Mouse (Mus musculus): ENCODE results near the gene Aph1c. TPM values are rescaled to one million over a fixed set of nuclear protein-coding genes. Genes with fewer than 3 reads are reported as not detected.
A peak's percentile ranks its signal among the peaks of the same experiment; 100 is the strongest.
"Not testable (repeated sequence)": the region's sequence is repeated elsewhere in the genome, so short reads cannot be mapped to it uniquely, and the experiment has no call there.

Aph1c gene
- polyA plus RNA-seq, 1 experiment = 1.1 TPM

DNA sequence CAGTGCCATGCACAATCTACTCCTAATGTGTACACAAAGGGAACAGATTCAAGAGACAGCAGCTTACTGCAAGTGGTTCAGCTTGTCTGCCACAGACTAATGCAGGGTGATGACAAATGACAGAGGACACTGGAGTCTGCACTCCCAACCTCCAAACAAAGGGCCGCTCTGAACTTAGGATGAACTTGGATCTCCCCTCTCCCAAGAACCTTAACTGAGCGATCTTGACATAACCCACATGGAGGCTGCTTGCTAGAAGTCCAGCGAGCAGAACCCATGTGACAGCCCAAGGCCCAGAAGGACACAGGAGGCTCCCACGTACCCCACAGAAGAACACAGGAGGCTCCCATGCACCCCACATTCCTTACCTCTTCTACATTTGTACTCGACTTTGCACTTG, 16.4 kb upstream of the Aph1c start:
- Histone ChIP-seq H3K4me1 (replicated peaks; ENCODE audit: control insufficient read depth, insufficient read depth, low read length) (no peaks in the 10 kb centered on the region), H3K27me3 (ENCODE audit: control insufficient read depth, insufficient read depth, low read length) (no peaks in the 10 kb centered on the region), H3K27ac (ENCODE audit: control insufficient read depth, insufficient read depth, low read length) (no peak overlapping the region), H3K36me3 (ENCODE audit: control insufficient read depth, insufficient read depth, low read length) (peaks cover 16% of the 10 kb centered on the region), H3K4me3 (ENCODE audit: control insufficient read depth, insufficient read depth, low read length) (no peak overlapping the region)
- DNase-seq = no peak
- no peak for TF ChIP-seq POLR2A (IDR thresholded peaks at IDR 0.05; ENCODE audit: control insufficient read depth, extremely low read depth, insufficient read depth, low read length, poor library complexity)
- no peak for TF ChIP-seq CTCF (IDR thresholded peaks at IDR 0.05; ENCODE audit: borderline replicate concordance, control insufficient read depth, extremely low read depth, insufficient read depth, low read length, poor library complexity)
- WGBS = 94% methylated on average over 5 of the region's 5 CpGs

DNA sequence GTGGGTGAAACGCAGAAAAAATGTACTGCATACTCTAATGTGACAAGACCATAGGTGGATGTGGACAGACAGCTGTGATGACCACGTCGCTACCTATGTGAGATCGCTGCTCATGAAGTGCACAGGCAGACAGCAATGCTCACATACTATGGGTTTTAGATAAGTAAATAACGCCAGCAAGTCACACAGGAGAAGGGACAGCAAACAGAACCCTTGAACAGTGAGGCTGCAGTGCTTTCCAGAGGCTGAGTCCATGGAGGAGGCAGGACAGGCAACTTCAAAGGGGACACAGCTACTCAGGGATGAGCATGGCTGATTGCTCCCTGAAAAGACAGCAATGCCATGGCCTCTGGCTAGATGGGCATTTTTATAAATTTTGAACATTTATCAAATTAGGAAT, 12.3 kb upstream of the Aph1c start:
- Histone ChIP-seq H3K4me1 (replicated peaks; ENCODE audit: control insufficient read depth, insufficient read depth, low read length) (no peaks in the 10 kb centered on the region), H3K27ac (ENCODE audit: control insufficient read depth, insufficient read depth, low read length) (no peak overlapping the region), H3K36me3 (ENCODE audit: control insufficient read depth, insufficient read depth, low read length) (peaks cover 10% of the 10 kb centered on the region), H3K4me3 (ENCODE audit: control insufficient read depth, insufficient read depth, low read length) (no peak overlapping the region), H3K27me3 (ENCODE audit: control insufficient read depth, insufficient read depth, low read length) (no peaks in the 10 kb centered on the region)
- WGBS = 98% methylated on average over 5 of the region's 5 CpGs
- DNase-seq = no peak
- no peak for TF ChIP-seq POLR2A (IDR thresholded peaks at IDR 0.05; ENCODE audit: control insufficient read depth, extremely low read depth, insufficient read depth, low read length, poor library complexity)
- no peak for TF ChIP-seq CTCF (IDR thresholded peaks at IDR 0.05; ENCODE audit: borderline replicate concordance, control insufficient read depth, extremely low read depth, insufficient read depth, low read length, poor library complexity)

DNA sequence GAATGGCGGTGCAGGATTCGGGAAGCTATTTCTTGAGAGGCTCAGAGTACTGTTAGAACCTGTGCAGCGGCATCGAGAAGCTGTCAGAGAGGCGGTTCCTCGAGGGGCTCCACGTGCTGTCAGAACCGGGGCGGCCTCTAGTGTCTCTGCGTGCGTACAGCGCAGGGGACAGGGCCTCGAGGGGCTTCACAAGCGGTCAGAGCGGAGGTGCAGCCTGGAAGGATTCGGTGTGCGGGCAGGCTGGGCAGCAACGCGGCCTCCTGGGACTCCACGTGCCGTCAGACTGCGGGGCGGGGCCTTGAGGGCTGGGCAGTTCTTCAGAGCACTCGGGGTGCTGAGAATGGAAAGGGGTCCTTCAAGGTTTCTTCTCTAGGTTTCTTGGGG, 563 bp upstream of the Aph1c start:
- peak overlapping the region; percentile 47 for H3K4me3 ChIP-seq (ENCODE audit: control insufficient read depth, insufficient read depth, low read length)
- no peak overlapping the region for H3K27ac ChIP-seq (ENCODE audit: control insufficient read depth, insufficient read depth, low read length)
- H3K27me3 ChIP-seq (ENCODE audit: control insufficient read depth, insufficient read depth, low read length) = no peaks in the 10 kb centered on the region
- TF ChIP-seq CTCF (IDR thresholded peaks at IDR 0.05; ENCODE audit: borderline replicate concordance, control insufficient read depth, extremely low read depth, insufficient read depth, low read length, poor library complexity) (no peak), POLR2A (IDR thresholded peaks at IDR 0.05; ENCODE audit: control insufficient read depth, extremely low read depth, insufficient read depth, low read length, poor library complexity) (no peak)
- DNase-seq = no peak
- H3K36me3 ChIP-seq (ENCODE audit: control insufficient read depth, insufficient read depth, low read length) = no peaks in the 10 kb centered on the region
- 1% methylated on average over 24 of the region's 24 CpGs for WGBS
- peaks cover 13% of the 10 kb centered on the region for H3K4me1 ChIP-seq (replicated peaks; ENCODE audit: control insufficient read depth, insufficient read depth, low read length)

DNA sequence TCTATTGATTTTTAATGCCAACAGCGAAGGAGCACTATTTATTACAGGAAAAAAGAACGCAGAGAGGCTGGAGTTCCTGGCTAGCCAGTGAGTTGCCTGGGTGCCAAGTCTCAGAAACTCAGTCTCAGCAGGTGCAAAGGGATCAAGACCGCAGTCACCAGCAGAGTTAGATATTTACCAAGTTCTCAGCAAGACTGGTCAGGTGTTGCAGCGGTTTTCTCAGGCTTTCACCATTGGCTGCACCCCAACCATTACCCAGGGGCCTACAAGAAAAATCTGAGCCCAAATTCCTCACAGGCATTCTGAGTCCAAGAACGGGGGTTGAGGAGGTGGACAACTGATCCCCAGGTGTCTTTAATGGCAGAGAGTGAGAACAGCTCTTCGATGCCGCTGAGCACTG, 675 bp downstream of the Aph1c start:
- 45% methylated on average over 7 of the region's 7 CpGs for WGBS
- Histone ChIP-seq H3K4me1 (replicated peaks; ENCODE audit: control insufficient read depth, insufficient read depth, low read length) (peaks cover 13% of the 10 kb centered on the region), H3K27me3 (ENCODE audit: control insufficient read depth, insufficient read depth, low read length) (no peaks in the 10 kb centered on the region), H3K36me3 (ENCODE audit: control insufficient read depth, insufficient read depth, low read length) (no peaks in the 10 kb centered on the region), H3K4me3 (ENCODE audit: control insufficient read depth, insufficient read depth, low read length) (no peak overlapping the region), H3K27ac (ENCODE audit: control insufficient read depth, insufficient read depth, low read length) (no peak overlapping the region)
- DNase-seq = peak; percentile 5
- no peak for TF ChIP-seq POLR2A (IDR thresholded peaks at IDR 0.05; ENCODE audit: control insufficient read depth, extremely low read depth, insufficient read depth, low read length, poor library complexity)
- no peak for TF ChIP-seq CTCF (IDR thresholded peaks at IDR 0.05; ENCODE audit: borderline replicate concordance, control insufficient read depth, extremely low read depth, insufficient read depth, low read length, poor library complexity)

GRCm38 (mm10) chr9:66832366-66832908, 2.1 kb downstream of the Aph1c start:
- H3K27me3 ChIP-seq (ENCODE audit: control insufficient read depth, insufficient read depth, low read length) = no peaks in the 10 kb centered on the region
- H3K4me1 ChIP-seq (replicated peaks; ENCODE audit: control insufficient read depth, insufficient read depth, low read length) = peaks cover 13% of the 10 kb centered on the region
- no peak for TF ChIP-seq POLR2A (IDR thresholded peaks at IDR 0.05; ENCODE audit: control insufficient read depth, extremely low read depth, insufficient read depth, low read length, poor library complexity)
- TF ChIP-seq CTCF (IDR thresholded peaks at IDR 0.05; ENCODE audit: borderline replicate concordance, control insufficient read depth, extremely low read depth, insufficient read depth, low read length, poor library complexity) = no peak
- no peaks in the 10 kb centered on the region for H3K36me3 ChIP-seq (ENCODE audit: control insufficient read depth, insufficient read depth, low read length)
- WGBS = 46% methylated on average over 4 of the region's 4 CpGs
- DNase-seq = no peak
- no peak overlapping the region for H3K4me3 ChIP-seq (ENCODE audit: control insufficient read depth, insufficient read depth, low read length)
- H3K27ac ChIP-seq (ENCODE audit: control insufficient read depth, insufficient read depth, low read length) = no peak overlapping the region

- DNase-seq = peak; percentile 43
Measured at GRCm38 (mm10) chr9:66825990-66826389, 8.5 kb downstream of the Aph1c start.

GRCm38 (mm10) chr9:66822255-66822654, 12.3 kb downstream of the Aph1c start:
- not testable (repeated sequence) for H3K27me3 ChIP-seq (ENCODE audit: control insufficient read depth, insufficient read depth, low read length); H3K27ac ChIP-seq (ENCODE audit: control insufficient read depth, insufficient read depth, low read length); H3K4me3 ChIP-seq (ENCODE audit: control insufficient read depth, insufficient read depth, low read length); H3K36me3 ChIP-seq (ENCODE audit: control insufficient read depth, insufficient read depth, low read length); H3K4me1 ChIP-seq (replicated peaks; ENCODE audit: control insufficient read depth, insufficient read depth, low read length)
- WGBS = 63% methylated on average over 1 of the region's 5 CpGs
- DNase-seq = peak; percentile 11

More at GRCm38 (mm10) chr9:66825990-66826389, 8.5 kb downstream of the Aph1c start:
- H3K4me3 ChIP-seq (ENCODE audit: control insufficient read depth, insufficient read depth, low read length) = no peak overlapping the region
- no peaks in the 10 kb centered on the region for H3K36me3 ChIP-seq (ENCODE audit: control insufficient read depth, insufficient read depth, low read length)
- H3K27ac ChIP-seq (ENCODE audit: control insufficient read depth, insufficient read depth, low read length) = no peak overlapping the region
- H3K27me3 ChIP-seq (ENCODE audit: control insufficient read depth, insufficient read depth, low read length) = no peaks in the 10 kb centered on the region
- H3K4me1 ChIP-seq (replicated peaks; ENCODE audit: control insufficient read depth, insufficient read depth, low read length) = no peaks in the 10 kb centered on the region
- WGBS = 32% methylated on average over 1 of the region's 1 CpGs
- TF ChIP-seq POLR2A (IDR thresholded peaks at IDR 0.05; ENCODE audit: control insufficient read depth, extremely low read depth, insufficient read depth, low read length, poor library complexity) (no peak), CTCF (IDR thresholded peaks at IDR 0.05; ENCODE audit: borderline replicate concordance, control insufficient read depth, extremely low read depth, insufficient read depth, low read length, poor library complexity) (no peak)
